Mouse (Mus musculus) erythroblast, embryonic 14.5 days (primary cell): Measurements from ENCODE around the gene Prkca. TPM values are rescaled to one million over a fixed set of nuclear protein-coding genes. Genes with fewer than 3 reads are reported as not detected.

Experiments used
- H3K27me3 ChIP-seq: 2 replicates; pipeline ENCODE4 v1.6.1; 2012; ENCODE audit warnings: inconsistent platforms; ENCODE audit not compliant: control insufficient read depth
- H3K36me3 ChIP-seq: 2 replicates; pipeline ENCODE4 v1.6.1; 2012; ENCODE audit warnings: mild to moderate bottlenecking, inconsistent platforms; ENCODE audit not compliant: control insufficient read depth
- H3K4me1 ChIP-seq: 2 replicates; pipeline ENCODE4 v1.6.1; 2012; ENCODE audit warnings: inconsistent platforms; ENCODE audit not compliant: control insufficient read depth
- H3K4me3 ChIP-seq: replicated peaks from 2 replicates; pipeline ENCODE3; 2012; ENCODE audit warnings: moderate library complexity, mild to moderate bottlenecking, inconsistent platforms
- H3K9me3 ChIP-seq: 2 replicates; pipeline ENCODE4 v1.6.1; 2012; ENCODE audit warnings: low read length, inconsistent platforms, mixed read lengths; ENCODE audit not compliant: control insufficient read depth
- GATA1 ChIP-seq: IDR thresholded peaks from 2 replicates; pipeline ENCODE4 v1.6.1; 2012; ENCODE audit warnings: low read length, inconsistent platforms, mixed read lengths
- TAL1 ChIP-seq: IDR thresholded peaks from 3 replicates; pipeline ENCODE4 v1.6.1; 2012; ENCODE audit warnings: low read length, inconsistent platforms, mixed read lengths
- polyA plus RNA-seq: library from polyadenylated mRNA; stranded (reverse); fragments of >175 nt; gene quantifications from 2 replicates; pipeline ENCODE4 v1.2.3, GENCODE M21; 2012

The Prkca gene
- polyA plus RNA-seq, 1 experiment, result 0.01 TPM

DNA sequence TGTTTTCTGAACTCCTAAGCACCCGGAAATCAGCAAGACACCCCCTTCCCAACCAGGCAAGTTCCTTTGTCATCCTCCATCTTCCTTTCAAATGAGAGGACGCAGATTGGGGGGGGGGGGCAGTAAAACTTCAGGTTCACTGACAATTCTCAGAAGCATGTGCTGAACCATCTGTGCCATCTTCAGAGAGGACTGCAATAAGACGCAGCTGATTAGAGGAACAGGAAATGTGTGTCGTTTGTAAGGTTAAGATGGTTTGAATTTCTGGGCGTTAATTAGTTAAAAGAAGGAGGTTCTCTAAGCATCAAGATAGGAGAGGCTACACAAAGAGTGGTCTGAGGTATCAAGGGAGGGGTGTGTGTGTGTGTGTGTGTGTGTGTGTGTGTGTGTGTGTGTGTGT, 94.2 kb downstream of the Prkca start:
- H3K9me3 ChIP-seq, result no peaks in the 10 kb centered on the region
- H3K4me1 ChIP-seq, result peaks cover 18% of the 10 kb centered on the region
- peaks cover 6% of the 10 kb centered on the region; the same call in 1 of the 2 replicates for H3K27me3 ChIP-seq
- no peaks in the 10 kb centered on the region for H3K36me3 ChIP-seq
- no peak for TF ChIP-seq GATA1
- no peak for TF ChIP-seq TAL1
- H3K4me3 ChIP-seq, result no peak overlapping the region

DNA sequence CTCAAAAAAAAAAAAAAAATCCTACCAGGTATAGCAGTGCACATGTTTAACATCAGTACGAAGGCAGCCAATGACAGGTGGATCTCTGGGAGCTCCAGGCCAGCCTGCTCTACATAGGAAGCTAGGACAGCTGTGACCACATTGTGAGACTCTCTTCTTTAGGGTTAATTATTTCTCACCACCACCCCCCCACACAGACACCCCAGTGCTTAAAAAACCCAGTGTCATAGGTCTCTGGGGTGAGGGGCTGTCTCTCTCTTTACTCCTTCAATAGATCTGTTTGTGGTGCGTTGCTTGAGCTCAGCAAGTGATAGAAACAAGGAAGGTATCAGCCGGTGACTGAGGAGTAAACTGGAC, 94.7 kb downstream of the Prkca start:
- Histone ChIP-seq H3K27me3 (peaks cover 6% of the 10 kb centered on the region; the same call in 1 of the 2 replicates), H3K4me1 (peaks cover 18% of the 10 kb centered on the region), H3K4me3 (no peak overlapping the region), H3K36me3 (no peaks in the 10 kb centered on the region), H3K9me3 (no peaks in the 10 kb centered on the region)
- TF ChIP-seq TAL1, result no peak
- TF ChIP-seq GATA1, result no peak

DNA sequence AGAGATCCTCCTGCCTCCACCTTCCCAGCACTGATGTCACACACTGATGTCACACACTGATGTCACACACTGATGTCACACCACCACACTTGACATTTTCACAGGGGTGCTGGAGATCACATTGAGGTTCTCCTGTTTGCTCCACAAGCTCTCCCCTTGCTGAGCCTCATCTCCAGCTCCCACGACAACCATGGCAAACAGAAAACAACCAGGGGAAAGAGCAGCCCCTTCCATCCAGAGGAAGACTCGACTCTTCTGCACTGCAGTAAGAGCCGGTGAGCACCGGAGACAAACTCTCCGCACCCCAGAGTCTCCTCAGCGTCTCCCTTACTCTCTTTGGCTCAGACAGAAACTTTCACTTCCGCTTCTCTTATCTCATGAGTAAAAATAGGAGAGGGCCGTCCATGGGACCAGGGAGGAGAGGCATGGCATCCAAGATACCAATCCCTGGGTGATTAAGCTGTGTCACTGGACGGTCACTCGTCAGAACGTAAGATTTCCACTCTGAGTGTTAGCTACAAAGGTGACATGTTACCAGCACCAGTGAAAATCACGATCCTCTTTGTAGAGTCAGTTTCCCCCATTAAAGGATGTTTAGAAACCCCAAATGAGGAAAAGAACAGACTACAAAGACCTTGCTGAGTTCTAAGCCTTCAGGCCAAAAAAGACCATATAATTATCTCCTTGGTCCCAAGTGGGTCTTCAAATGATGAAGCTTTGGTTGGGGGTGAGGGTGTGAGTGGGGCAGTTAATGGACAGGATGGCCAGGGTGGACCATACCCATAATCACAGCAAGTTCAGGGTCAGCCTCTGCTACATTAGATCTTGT, 95.3 kb downstream of the Prkca start:
- no peaks in the 10 kb centered on the region for H3K36me3 ChIP-seq
- TF ChIP-seq TAL1 (no peak), GATA1 (no peak)
- no peaks in the 10 kb centered on the region for H3K9me3 ChIP-seq
- H3K4me1 ChIP-seq, result peaks cover 18% of the 10 kb centered on the region
- peaks cover 6% of the 10 kb centered on the region; the same call in 1 of the 2 replicates for H3K27me3 ChIP-seq
- H3K4me3 ChIP-seq, result no peak overlapping the region

DNA sequence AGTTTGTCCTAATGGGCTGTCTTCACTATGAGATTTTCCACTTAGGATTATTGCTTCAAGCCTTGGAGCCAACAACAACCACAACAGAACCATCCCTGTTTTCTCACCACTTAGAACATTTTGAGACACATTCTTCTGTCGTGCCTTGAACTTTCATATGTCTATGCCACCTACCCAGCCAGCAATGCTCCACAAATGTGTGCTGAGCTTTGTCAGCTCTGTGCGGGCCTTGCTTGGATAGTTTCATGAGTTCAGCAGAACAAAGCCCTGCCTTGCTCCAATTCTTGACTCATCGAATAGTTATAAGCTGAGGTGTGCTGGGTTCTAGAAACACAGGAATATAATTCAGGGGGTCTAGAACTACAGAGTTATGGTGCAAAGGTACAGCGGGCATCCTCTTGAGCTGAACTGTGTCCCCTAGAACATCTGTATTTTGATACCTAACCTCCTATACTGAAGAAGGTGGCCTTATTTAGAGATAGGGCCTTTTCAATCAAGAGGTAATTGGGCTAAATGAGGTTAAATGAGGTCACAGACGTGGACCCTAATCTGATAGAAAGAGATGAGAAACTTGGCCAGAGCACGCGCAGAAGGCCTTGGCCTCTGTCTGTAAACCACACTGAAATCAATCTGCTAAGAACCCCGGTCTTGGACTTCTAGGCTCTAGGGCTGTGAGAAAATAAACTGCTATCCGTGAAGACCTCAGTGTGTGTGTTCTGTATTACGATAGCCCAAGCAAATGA, 96.4 kb downstream of the Prkca start:
- Histone ChIP-seq H3K4me3 (no peak overlapping the region), H3K36me3 (no peaks in the 10 kb centered on the region), H3K9me3 (no peaks in the 10 kb centered on the region), H3K4me1 (peaks cover 18% of the 10 kb centered on the region), H3K27me3 (peaks cover 6% of the 10 kb centered on the region; the same call in 1 of the 2 replicates)
- TF ChIP-seq TAL1 (no peak), GATA1 (no peak)

- no peak overlapping the region for H3K4me3 ChIP-seq
- H3K27me3 ChIP-seq, result peaks cover 6% of the 10 kb centered on the region; the same call in 1 of the 2 replicates
- no peaks in the 10 kb centered on the region for H3K9me3 ChIP-seq
- H3K4me1 ChIP-seq, result peaks cover 18% of the 10 kb centered on the region
- H3K36me3 ChIP-seq, result no peaks in the 10 kb centered on the region
- TF ChIP-seq TAL1, result no peak
- no peak for TF ChIP-seq GATA1
Observed at GRCm38 (mm10) chr11:108246267-108246702, 97.4 kb downstream of the Prkca start.

DNA sequence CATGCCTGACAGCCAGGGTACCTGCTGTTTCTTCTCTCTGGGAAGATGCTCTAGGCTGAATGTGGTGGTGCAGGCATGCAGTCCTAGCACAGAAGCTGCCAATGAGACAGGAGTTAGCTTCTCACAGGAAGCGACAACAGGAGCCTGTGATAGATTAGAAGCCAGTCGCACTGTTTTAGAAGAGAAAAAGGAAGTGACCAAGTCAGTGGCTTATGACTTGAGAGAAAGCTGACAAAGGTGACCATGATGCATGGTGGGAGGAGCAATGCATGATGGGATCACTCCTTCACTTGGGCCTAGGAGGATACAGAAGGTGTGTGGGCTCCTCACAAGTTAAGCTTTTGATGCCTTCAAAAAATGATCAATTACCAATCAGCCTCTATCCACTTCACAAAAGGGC, 99.5 kb downstream of the Prkca start:
- Histone ChIP-seq H3K36me3 (no peaks in the 10 kb centered on the region), H3K4me1 (peaks cover 18% of the 10 kb centered on the region), H3K4me3 (no peak overlapping the region), H3K27me3 (peaks cover 2% of the 10 kb centered on the region; the same call in 1 of the 2 replicates), H3K9me3 (no peaks in the 10 kb centered on the region)
- TF ChIP-seq TAL1, result no peak
- TF ChIP-seq GATA1, result no peak

GRCm38 (mm10) chr11:108243633-108244032, 100.1 kb downstream of the Prkca start:
- TF ChIP-seq TAL1, result no peak
- TF ChIP-seq GATA1, result no peak
- Histone ChIP-seq H3K36me3 (no peaks in the 10 kb centered on the region), H3K27me3 (no peaks in the 10 kb centered on the region), H3K4me3 (no peak overlapping the region), H3K4me1 (peaks cover 16% of the 10 kb centered on the region), H3K9me3 (no peaks in the 10 kb centered on the region)

DNA sequence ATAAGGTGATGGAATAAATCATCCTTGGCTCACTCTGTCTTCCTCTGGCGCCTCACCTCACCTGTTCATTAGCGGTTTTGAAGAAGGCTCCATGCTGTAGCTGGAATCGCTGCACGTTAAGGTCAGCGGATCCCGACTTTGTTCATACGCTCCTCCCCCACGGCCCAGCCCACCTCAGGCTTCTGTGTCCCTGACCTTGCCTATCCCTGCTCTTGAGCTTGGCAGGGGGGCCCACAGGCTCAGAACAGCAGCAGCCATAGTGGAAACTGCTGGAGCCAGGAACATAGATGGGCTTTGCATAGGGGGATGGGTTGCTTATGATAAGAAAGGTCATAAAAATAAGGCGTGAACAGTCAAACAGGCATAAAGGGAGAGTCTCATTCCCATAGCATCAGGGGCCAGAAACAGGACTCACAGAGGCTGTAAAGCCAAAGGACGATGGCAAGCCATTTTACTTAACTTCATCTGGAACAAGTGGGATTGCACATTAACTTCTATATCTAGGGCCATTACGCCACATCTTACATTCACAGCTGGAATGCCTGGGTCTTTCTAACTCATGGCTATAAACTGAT, 102.7 kb downstream of the Prkca start:
- H3K9me3 ChIP-seq, result no peaks in the 10 kb centered on the region
- no peak overlapping the region for H3K4me3 ChIP-seq
- no peak for TF ChIP-seq GATA1
- no peak for TF ChIP-seq TAL1
- no peaks in the 10 kb centered on the region for H3K36me3 ChIP-seq
- no peaks in the 10 kb centered on the region for H3K27me3 ChIP-seq
- H3K4me1 ChIP-seq, result peaks cover 3% of the 10 kb centered on the region

DNA sequence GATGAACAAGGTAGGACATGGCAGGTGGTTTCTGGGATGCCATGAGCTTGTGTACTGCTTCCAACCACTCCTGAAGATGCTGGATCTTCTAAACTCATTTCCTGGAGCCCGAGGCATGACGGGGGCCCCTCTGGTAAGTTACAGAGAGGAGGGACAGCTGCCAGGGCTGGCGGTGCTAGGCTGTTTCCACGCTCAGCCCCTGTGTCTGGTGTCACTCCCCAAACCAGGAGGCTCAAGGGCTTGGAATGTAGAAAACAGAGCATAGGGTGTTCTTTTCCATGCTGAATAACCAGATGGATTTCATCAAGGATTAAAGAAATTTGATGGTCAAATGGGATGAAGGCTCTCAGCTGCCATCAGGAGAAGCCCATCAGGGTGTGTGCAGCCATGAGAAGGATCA, 104.6 kb downstream of the Prkca start:
- peaks cover 7% of the 10 kb centered on the region for H3K4me1 ChIP-seq
- TF ChIP-seq GATA1, result no peak
- no peak for TF ChIP-seq TAL1
- no peaks in the 10 kb centered on the region for H3K9me3 ChIP-seq
- no peaks in the 10 kb centered on the region for H3K36me3 ChIP-seq
- no peak overlapping the region for H3K4me3 ChIP-seq
- no peaks in the 10 kb centered on the region for H3K27me3 ChIP-seq
